Mouse (Mus musculus): ENCODE results near the gene Lrp6. TPM values are rescaled to one million over a fixed set of nuclear protein-coding genes. Genes with fewer than 3 reads are reported as not detected.

Gene Lrp6
- polyA plus RNA-seq, 1 experiment from 2014 or later: 32.8 TPM

DNA sequence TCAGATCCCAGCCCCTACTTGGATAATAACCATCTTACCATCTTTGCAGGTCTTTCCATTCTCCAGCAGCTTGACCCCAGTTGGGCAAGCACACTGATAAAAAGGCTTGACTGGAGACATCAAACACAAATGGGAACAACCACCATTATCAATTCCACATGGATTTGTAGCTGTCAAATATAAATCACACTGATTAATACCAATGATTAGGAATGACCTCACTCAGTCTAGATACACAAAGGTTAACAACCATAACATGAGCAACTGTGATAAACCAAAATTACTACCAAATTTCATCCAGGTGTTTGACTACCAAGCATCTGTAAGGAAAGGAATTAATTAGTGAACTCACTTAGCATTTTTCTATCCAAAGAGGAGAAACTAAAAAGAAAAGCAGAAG, 55.6 kb downstream of the Lrp6 start:
- Histone ChIP-seq H3K27ac (replicated peaks; ENCODE audit: low read depth, low read length) (no peak overlapping the region), H3K4me2 (ENCODE audit: low read depth, severe bottlenecking) (no peak overlapping the region), H3K9ac (ENCODE audit: low read length) (no peak overlapping the region), H3K9me3 (ENCODE audit: control insufficient read depth, low read length) (no peaks in the 10 kb centered on the region), H3K4me3 (ENCODE audit: low read depth, low read length) (no peak overlapping the region), H3K4me1 (ENCODE audit: control insufficient read depth, insufficient read depth, low read length) (peaks cover 15% of the 10 kb centered on the region), H3K36me3 (ENCODE audit: control insufficient read depth, insufficient read depth, low read length) (peaks cover 3% of the 10 kb centered on the region; the same call in 1 of the 2 replicates), H3K27me3 (ENCODE audit: control insufficient read depth, insufficient read depth, low read length) (no peaks in the 10 kb centered on the region)
- ATAC-seq (ENCODE audit: insufficient number of reproducible peaks, low FRiP score, low TSS enrichment, low read depth): no peak
- DNase-seq (ENCODE audit: low spot score): no peak

GRCm38 (mm10) chr6:134510280-134510679, 56.5 kb downstream of the Lrp6 start:
- H3K4me3 ChIP-seq (ENCODE audit: low read depth, low read length): no peak overlapping the region
- H3K4me1 ChIP-seq (ENCODE audit: control insufficient read depth, insufficient read depth, low read length): peaks cover 8% of the 10 kb centered on the region; the same call in 1 of the 2 replicates
- DNase-seq (ENCODE audit: low spot score) (no peak), ATAC-seq (ENCODE audit: insufficient number of reproducible peaks, low FRiP score, low TSS enrichment, low read depth) (no peak)
- no peak overlapping the region for H3K4me2 ChIP-seq (ENCODE audit: low read depth, severe bottlenecking)
- no peaks in the 10 kb centered on the region for H3K9me3 ChIP-seq (ENCODE audit: control insufficient read depth, low read length)
- H3K27ac ChIP-seq (replicated peaks; ENCODE audit: low read depth, low read length): no peak overlapping the region
- no peaks in the 10 kb centered on the region for H3K27me3 ChIP-seq (ENCODE audit: control insufficient read depth, insufficient read depth, low read length)
- WGBS: 48% methylated on average over 2 of the region's 2 CpGs
- no peak overlapping the region for H3K9ac ChIP-seq (ENCODE audit: low read length)
- peaks cover 3% of the 10 kb centered on the region; the same call in 1 of the 2 replicates for H3K36me3 ChIP-seq (ENCODE audit: control insufficient read depth, insufficient read depth, low read length)

- Histone ChIP-seq H3K9me3 (ENCODE audit: control insufficient read depth, low read length) (no peaks in the 10 kb centered on the region), H3K27ac (replicated peaks; ENCODE audit: low read depth, low read length) (no peak overlapping the region), H3K4me3 (ENCODE audit: low read depth, low read length) (no peak overlapping the region), H3K4me2 (ENCODE audit: low read depth, severe bottlenecking) (no peak overlapping the region), H3K9ac (ENCODE audit: low read length) (no peak overlapping the region), H3K27me3 (ENCODE audit: control insufficient read depth, insufficient read depth, low read length) (no peaks in the 10 kb centered on the region), H3K4me1 (ENCODE audit: control insufficient read depth, insufficient read depth, low read length) (peaks cover 12% of the 10 kb centered on the region; the same call in 1 of the 2 replicates), H3K36me3 (ENCODE audit: control insufficient read depth, insufficient read depth, low read length) (peaks cover 3% of the 10 kb centered on the region; the same call in 1 of the 2 replicates)
- no peak for DNase-seq (ENCODE audit: low spot score)
- peak; percentile 6; the same call in 1 of the 2 replicates for ATAC-seq (ENCODE audit: insufficient number of reproducible peaks, low FRiP score, low TSS enrichment, low read depth)
- 29% methylated on average over 10 of the region's 10 CpGs for WGBS
These were observed 57.0 kb downstream of the Lrp6 start for GRCm38 (mm10) chr6:134509731-134510226.

GRCm38 (mm10) chr6:134504866-134505265, 61.9 kb downstream of the Lrp6 start:
- 16% methylated on average over 4 of the region's 4 CpGs for WGBS
- Histone ChIP-seq H3K27me3 (ENCODE audit: control insufficient read depth, insufficient read depth, low read length) (no peaks in the 10 kb centered on the region), H3K27ac (replicated peaks; ENCODE audit: low read depth, low read length) (no peak overlapping the region), H3K36me3 (ENCODE audit: control insufficient read depth, insufficient read depth, low read length) (peaks cover 3% of the 10 kb centered on the region; the same call in 1 of the 2 replicates), H3K4me3 (ENCODE audit: low read depth, low read length) (no peak overlapping the region), H3K9me3 (ENCODE audit: control insufficient read depth, low read length) (no peaks in the 10 kb centered on the region), H3K9ac (ENCODE audit: low read length) (no peak overlapping the region), H3K4me1 (ENCODE audit: control insufficient read depth, insufficient read depth, low read length) (peaks cover 9% of the 10 kb centered on the region; the same call in 1 of the 2 replicates), H3K4me2 (ENCODE audit: low read depth, severe bottlenecking) (no peak overlapping the region)
- peak; percentile 77 for ATAC-seq (ENCODE audit: insufficient number of reproducible peaks, low FRiP score, low TSS enrichment, low read depth)
- peak; percentile 57 for DNase-seq (ENCODE audit: low spot score)

- H3K27ac ChIP-seq (replicated peaks; ENCODE audit: low read depth, low read length): no peak overlapping the region
- DNase-seq (ENCODE audit: low spot score) (no peak), ATAC-seq (ENCODE audit: insufficient number of reproducible peaks, low FRiP score, low TSS enrichment, low read depth) (no peak)
- no peak overlapping the region for H3K9ac ChIP-seq (ENCODE audit: low read length)
- H3K4me2 ChIP-seq (ENCODE audit: low read depth, severe bottlenecking): no peak overlapping the region
- H3K27me3 ChIP-seq (ENCODE audit: control insufficient read depth, insufficient read depth, low read length): no peaks in the 10 kb centered on the region
- H3K4me3 ChIP-seq (ENCODE audit: low read depth, low read length): no peak overlapping the region
- 64% methylated on average over 7 of the region's 7 CpGs for WGBS
- peaks cover 9% of the 10 kb centered on the region; the same call in 1 of the 2 replicates for H3K4me1 ChIP-seq (ENCODE audit: control insufficient read depth, insufficient read depth, low read length)
- peaks cover 2% of the 10 kb centered on the region; the same call in 1 of the 2 replicates for H3K36me3 ChIP-seq (ENCODE audit: control insufficient read depth, insufficient read depth, low read length)
- no peaks in the 10 kb centered on the region for H3K9me3 ChIP-seq (ENCODE audit: control insufficient read depth, low read length)
These were observed 64.4 kb downstream of the Lrp6 start for GRCm38 (mm10) chr6:134502335-134502734.

DNA sequence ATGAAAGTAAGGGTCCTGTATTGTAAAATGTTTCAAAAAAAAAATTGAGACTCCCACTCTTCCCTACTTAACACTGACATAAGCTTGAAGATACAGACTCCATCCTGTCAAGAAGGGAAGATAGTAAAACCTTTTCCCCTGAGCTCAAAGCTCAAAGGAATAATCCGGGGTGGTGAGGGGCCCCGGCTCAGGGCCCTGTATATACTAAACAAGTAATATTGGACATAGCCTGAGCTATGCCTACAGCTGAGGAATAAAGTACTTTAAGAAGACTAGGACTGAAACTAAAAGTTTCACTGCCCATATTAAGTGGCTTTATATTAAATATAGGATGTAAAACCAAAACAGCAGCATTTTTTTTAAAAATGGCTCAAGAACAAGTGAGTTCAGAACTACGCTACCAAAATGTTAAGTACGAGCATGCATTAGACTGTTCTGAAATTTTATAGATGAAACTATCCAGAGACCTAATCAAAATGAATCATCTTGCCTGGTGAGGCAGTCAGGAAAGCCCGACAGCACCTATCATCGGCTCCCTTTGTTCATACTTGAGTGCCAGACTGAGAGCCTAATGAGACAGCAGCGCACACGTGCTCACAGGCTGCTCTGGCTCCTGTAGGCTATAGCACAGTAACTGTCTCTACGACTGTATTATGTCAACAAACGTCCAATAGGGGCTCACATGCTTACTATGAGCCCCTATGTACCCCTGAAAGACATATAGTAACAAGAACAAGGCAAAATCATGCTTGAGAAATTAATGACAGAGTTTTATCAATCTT, 66.2 kb downstream of the Lrp6 start:
- Histone ChIP-seq H3K9ac (ENCODE audit: low read length) (no peak overlapping the region), H3K9me3 (ENCODE audit: control insufficient read depth, low read length) (no peaks in the 10 kb centered on the region), H3K36me3 (ENCODE audit: control insufficient read depth, insufficient read depth, low read length) (no peaks in the 10 kb centered on the region; the same call in 1 of the 2 replicates), H3K4me3 (ENCODE audit: low read depth, low read length) (no peak overlapping the region), H3K27me3 (ENCODE audit: control insufficient read depth, insufficient read depth, low read length) (no peaks in the 10 kb centered on the region), H3K4me2 (ENCODE audit: low read depth, severe bottlenecking) (no peak overlapping the region), H3K4me1 (ENCODE audit: control insufficient read depth, insufficient read depth, low read length) (peaks cover 9% of the 10 kb centered on the region; the same call in 1 of the 2 replicates), H3K27ac (replicated peaks; ENCODE audit: low read depth, low read length) (no peak overlapping the region)
- WGBS: 63% methylated on average over 10 of the region's 10 CpGs
- ATAC-seq (ENCODE audit: insufficient number of reproducible peaks, low FRiP score, low TSS enrichment, low read depth) (no peak), DNase-seq (ENCODE audit: low spot score) (no peak)

DNA sequence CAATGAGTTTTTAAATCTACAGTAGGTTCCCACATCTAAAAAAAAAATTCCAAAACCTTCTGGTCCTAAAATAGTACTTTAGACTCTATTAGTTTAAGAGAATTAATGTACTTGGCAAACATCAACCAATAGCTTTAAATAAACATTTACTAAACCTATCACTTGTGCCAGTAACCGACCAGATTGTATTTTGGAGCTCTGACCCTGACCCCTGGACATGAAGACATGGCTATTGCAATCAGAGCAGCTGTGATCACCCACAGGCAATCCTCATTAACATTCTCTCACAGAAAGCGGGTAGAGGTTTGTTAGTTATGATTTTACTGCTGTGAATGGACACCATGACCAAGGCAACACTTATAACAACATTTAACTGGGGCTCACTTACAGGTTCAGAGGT, 67.7 kb downstream of the Lrp6 start:
- no peaks in the 10 kb centered on the region; the same call in 1 of the 2 replicates for H3K36me3 ChIP-seq (ENCODE audit: control insufficient read depth, insufficient read depth, low read length)
- ATAC-seq (ENCODE audit: insufficient number of reproducible peaks, low FRiP score, low TSS enrichment, low read depth): no peak

DNA sequence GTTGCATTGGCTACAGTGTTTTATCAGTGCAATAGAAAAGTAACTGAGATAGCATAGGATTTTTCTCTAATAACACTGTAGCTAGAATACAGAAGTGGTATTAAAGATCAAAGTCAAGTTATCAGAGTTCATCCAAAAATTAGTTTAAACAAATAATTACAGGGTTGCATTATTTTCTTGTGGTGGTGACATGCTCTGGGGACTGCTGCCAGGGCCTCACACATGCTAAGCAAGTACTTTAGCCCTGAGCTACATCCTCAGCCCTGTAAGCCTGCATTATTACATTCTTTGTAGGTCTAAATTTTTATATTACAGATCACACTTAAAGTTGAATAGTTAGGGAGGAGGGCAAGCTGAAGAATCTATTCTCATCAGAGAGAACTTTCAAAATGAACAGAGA, 68.2 kb downstream of the Lrp6 start:
- Histone ChIP-seq H3K4me1 (ENCODE audit: control insufficient read depth, insufficient read depth, low read length) (peaks cover 1% of the 10 kb centered on the region; the same call in 1 of the 2 replicates), H3K36me3 (ENCODE audit: control insufficient read depth, insufficient read depth, low read length) (no peaks in the 10 kb centered on the region), H3K4me3 (ENCODE audit: low read depth, low read length) (no peak overlapping the region), H3K27ac (replicated peaks; ENCODE audit: low read depth, low read length) (no peak overlapping the region), H3K9ac (ENCODE audit: low read length) (no peak overlapping the region), H3K27me3 (ENCODE audit: control insufficient read depth, insufficient read depth, low read length) (no peaks in the 10 kb centered on the region), H3K4me2 (ENCODE audit: low read depth, severe bottlenecking) (no peak overlapping the region), H3K9me3 (ENCODE audit: control insufficient read depth, low read length) (no peaks in the 10 kb centered on the region)
- ATAC-seq (ENCODE audit: insufficient number of reproducible peaks, low FRiP score, low TSS enrichment, low read depth) (no peak), DNase-seq (ENCODE audit: low spot score) (no peak)

More for the DNA sequence above, 67.7 kb downstream of the Lrp6 start:
- H3K9ac ChIP-seq (ENCODE audit: low read length): no peak overlapping the region
- H3K4me2 ChIP-seq (ENCODE audit: low read depth, severe bottlenecking): no peak overlapping the region
- no peak overlapping the region for H3K4me3 ChIP-seq (ENCODE audit: low read depth, low read length)
- H3K4me1 ChIP-seq (ENCODE audit: control insufficient read depth, insufficient read depth, low read length): peaks cover 4% of the 10 kb centered on the region; the same call in 1 of the 2 replicates
- no peak overlapping the region for H3K27ac ChIP-seq (replicated peaks; ENCODE audit: low read depth, low read length)
- H3K9me3 ChIP-seq (ENCODE audit: control insufficient read depth, low read length): no peaks in the 10 kb centered on the region
- 67% methylated on average over 2 of the region's 2 CpGs for WGBS
- no peak for DNase-seq (ENCODE audit: low spot score)
- no peaks in the 10 kb centered on the region for H3K27me3 ChIP-seq (ENCODE audit: control insufficient read depth, insufficient read depth, low read length)
